Mouse (Mus musculus) myocyte (in vitro differentiated cells): ENCODE results near the gene Dnah7a. TPM values are rescaled to one million over a fixed set of nuclear protein-coding genes. Genes with fewer than 3 reads are reported as not detected.
"Not testable (repeated sequence)": the region's sequence is repeated elsewhere in the genome, so short reads cannot be mapped to it uniquely, and the experiment has no call there.

ENCODE experiments used
- H3K27me3 ChIP-seq: one replicate; pipeline ENCODE4 v1.6.1; 2011; ENCODE audit not compliant: control insufficient read depth, insufficient read depth, insufficient read length
- H3K36me3 ChIP-seq: one replicate; pipeline ENCODE4 v1.6.1; 2011; ENCODE audit not compliant: control insufficient read depth, insufficient read depth
- H3K4me2 ChIP-seq: one replicate; pipeline ENCODE4 v1.6.1; 2011; ENCODE audit warnings: low read depth, control low read depth
- H3K4me3 ChIP-seq: one replicate; pipeline ENCODE4 v1.5.1; 2011; ENCODE audit warnings: mild to moderate bottlenecking, control low read depth, moderate library complexity
- H3K79me2 ChIP-seq: one replicate; pipeline ENCODE4 v1.6.1; 2011; ENCODE audit not compliant: control insufficient read depth, insufficient read depth
- H3ac ChIP-seq: one replicate; pipeline ENCODE4 v1.6.1; 2011; ENCODE audit not compliant: control insufficient read depth, insufficient read length
- CEBPB ChIP-seq: IDR thresholded peaks from 2 replicates; pipeline ENCODE4 v1.6.1; 2011; ENCODE audit warnings: mild to moderate bottlenecking, moderate library complexity; ENCODE audit not compliant: poor library complexity, insufficient read depth, severe bottlenecking
- E2F4 ChIP-seq: IDR thresholded peaks from one replicate; pipeline ENCODE4 v1.6.1; 2011; ENCODE audit warnings: mild to moderate bottlenecking, control low read depth, moderate library complexity; ENCODE audit not compliant: insufficient read depth
- MAX ChIP-seq: IDR thresholded peaks from one replicate; pipeline ENCODE4 v1.6.1; 2011; ENCODE audit warnings: low read depth, mild to moderate bottlenecking, control low read depth
- MYOD1 ChIP-seq, 3 experiments: IDR thresholded peaks; one replicate each; pipeline ENCODE4 v1.6.1; 2011; ENCODE audit warnings: control low read depth in 2 of 3, low read depth in 2 of 3, mild to moderate bottlenecking in 2 of 3, moderate library complexity in 1 of 3; ENCODE audit not compliant: insufficient read length in 2 of 3, control insufficient read depth in 1 of 3
- MYOG ChIP-seq, 3 experiments: IDR thresholded peaks; one replicate each; pipeline ENCODE4 v1.6.1; 2011; ENCODE audit warnings: control low read depth in 2 of 3, low read depth in 2 of 3, mild to moderate bottlenecking in 2 of 3; ENCODE audit not compliant: insufficient read length in 2 of 3, control insufficient read depth in 1 of 3, insufficient read depth in 1 of 3
- POLR2A ChIP-seq: IDR thresholded peaks from one replicate; pipeline ENCODE4 v1.6.1; 2011; ENCODE audit warnings: low read depth, mild to moderate bottlenecking, control low read depth, moderate library complexity; ENCODE audit not compliant: insufficient read length
- POLR2AphosphoS2 ChIP-seq: IDR thresholded peaks from one replicate; pipeline ENCODE4 v1.6.1; 2011; ENCODE audit warnings: low read depth, control low read depth; ENCODE audit not compliant: insufficient read length
- REST ChIP-seq: IDR thresholded peaks from one replicate; pipeline ENCODE4 v1.6.1; 2011; ENCODE audit warnings: mild to moderate bottlenecking, control low read depth, moderate library complexity; ENCODE audit not compliant: insufficient read depth, insufficient read length
- SRF ChIP-seq: IDR thresholded peaks from one replicate; pipeline ENCODE4 v1.6.1; 2011; ENCODE audit warnings: low read depth; ENCODE audit not compliant: control insufficient read depth, insufficient read length
- TCF12 ChIP-seq: IDR thresholded peaks from one replicate; pipeline ENCODE4 v1.6.1; 2011; ENCODE audit warnings: mild to moderate bottlenecking, control low read depth; ENCODE audit not compliant: poor library complexity, insufficient read depth, severe bottlenecking
- TCF3 ChIP-seq: IDR thresholded peaks from one replicate; pipeline ENCODE4 v1.6.1; 2011; ENCODE audit warnings: low read depth, control low read depth; ENCODE audit not compliant: insufficient read length
- USF1 ChIP-seq: IDR thresholded peaks from one replicate; pipeline ENCODE4 v1.6.1; 2011; ENCODE audit warnings: low read depth, mild to moderate bottlenecking, control low read depth, moderate library complexity
- polyA plus RNA-seq: library from polyadenylated mRNA; unstranded; fragments of >200 nt; fragmentation: generic; extraction: Trizol; gene quantifications from one replicate; pipeline ENCODE4 v1.2.1, GENCODE M21; 2012; ENCODE audit warnings: missing spikeins

Gene Dnah7a
- polyA plus RNA-seq, 1 experiment = not detected

DNA sequence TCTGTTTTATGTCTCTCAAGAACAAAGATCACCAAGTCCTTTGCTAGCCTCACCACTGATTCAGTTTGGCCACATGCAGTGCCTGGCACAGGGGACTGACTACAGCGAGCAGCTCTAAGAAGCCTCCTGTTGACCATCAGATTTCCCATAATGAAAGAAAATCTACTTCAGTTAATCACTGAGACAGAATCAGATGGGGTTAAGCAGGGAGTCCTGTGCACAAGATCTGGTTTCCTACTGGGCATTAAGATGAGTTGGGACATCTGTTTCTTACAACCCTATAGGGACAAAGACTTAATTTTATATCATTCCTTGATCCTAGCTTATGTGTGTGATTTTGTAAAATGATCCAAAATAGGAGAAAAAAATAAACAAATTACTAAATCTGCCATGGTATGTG, 171.8 kb downstream of the Dnah7a start:
- H3K27me3 ChIP-seq, H3K4me2 ChIP-seq, H3K4me3 ChIP-seq, H3ac ChIP-seq, H3K36me3 ChIP-seq, H3K79me2 ChIP-seq: not testable (repeated sequence)

DNA sequence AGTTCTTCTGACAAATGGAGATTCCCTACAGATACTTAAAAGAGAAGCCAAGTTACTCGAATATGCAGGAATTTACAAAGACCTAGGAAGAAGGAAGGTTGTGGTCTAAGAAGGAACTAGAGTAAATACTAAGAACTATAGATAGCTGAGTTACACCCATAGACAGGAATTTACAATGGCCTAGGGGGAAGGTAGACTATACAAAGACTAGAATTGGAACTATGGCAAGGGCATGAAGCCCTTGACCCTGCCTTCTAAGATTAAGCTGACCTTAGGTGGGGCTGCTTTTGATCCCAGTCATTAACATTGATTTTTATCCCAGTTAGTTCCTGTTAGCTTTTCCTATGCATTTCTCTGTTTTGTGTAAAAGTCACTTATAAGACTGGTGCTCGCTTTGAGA, 180.6 kb downstream of the Dnah7a start:
- not testable (repeated sequence) for H3K4me2 ChIP-seq, H3K27me3 ChIP-seq, H3K4me3 ChIP-seq, H3ac ChIP-seq, H3K36me3 ChIP-seq, H3K79me2 ChIP-seq

DNA sequence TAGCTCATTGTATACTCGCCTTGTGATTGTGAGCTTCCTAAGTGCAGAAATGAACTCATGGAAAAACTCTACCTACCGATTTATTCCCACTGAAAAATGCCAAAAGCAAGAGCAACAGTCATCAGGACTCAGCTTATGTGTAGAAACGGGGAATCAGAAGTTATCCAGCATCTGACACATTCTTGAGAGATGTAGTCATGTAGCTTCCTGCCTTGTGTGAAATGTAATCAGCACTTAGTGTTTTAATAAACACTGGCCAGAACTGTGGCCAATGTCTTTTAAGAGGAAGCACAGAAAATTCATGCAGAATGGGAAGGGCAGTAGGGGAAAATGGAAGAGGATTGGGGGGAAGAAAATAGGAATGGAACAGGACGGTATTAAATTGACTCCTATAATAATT, 232.9 kb downstream of the Dnah7a start:
- H3K4me2 ChIP-seq = no peak overlapping the region
- no peak overlapping the region for H3ac ChIP-seq
- H3K4me3 ChIP-seq = no peak overlapping the region
- no peaks in the 10 kb centered on the region for H3K36me3 ChIP-seq
- no peak for TF ChIP-seq TCF3
- TF ChIP-seq MYOD1 (IDR thresholded peaks at IDR 0.05; ENCODE audit: control insufficient read depth in 1 of 3, insufficient read length in 2 of 3, low read depth in 2 of 3) = no peak
- TF ChIP-seq USF1 = no peak
- no peak for TF ChIP-seq POLR2A
- no peak for TF ChIP-seq POLR2AphosphoS2
- no peak for TF ChIP-seq REST
- no peak for TF ChIP-seq MYOG (IDR thresholded peaks at IDR 0.05; ENCODE audit: control insufficient read depth in 1 of 3, insufficient read depth in 1 of 3, insufficient read length in 2 of 3, low read depth in 2 of 3)
- TF ChIP-seq SRF = no peak
- no peak for TF ChIP-seq E2F4
- TF ChIP-seq CEBPB = no peak
- no peak for TF ChIP-seq MAX
- no peak for TF ChIP-seq TCF12
- H3K79me2 ChIP-seq = no peaks in the 10 kb centered on the region
- H3K27me3 ChIP-seq = no peaks in the 10 kb centered on the region

DNA sequence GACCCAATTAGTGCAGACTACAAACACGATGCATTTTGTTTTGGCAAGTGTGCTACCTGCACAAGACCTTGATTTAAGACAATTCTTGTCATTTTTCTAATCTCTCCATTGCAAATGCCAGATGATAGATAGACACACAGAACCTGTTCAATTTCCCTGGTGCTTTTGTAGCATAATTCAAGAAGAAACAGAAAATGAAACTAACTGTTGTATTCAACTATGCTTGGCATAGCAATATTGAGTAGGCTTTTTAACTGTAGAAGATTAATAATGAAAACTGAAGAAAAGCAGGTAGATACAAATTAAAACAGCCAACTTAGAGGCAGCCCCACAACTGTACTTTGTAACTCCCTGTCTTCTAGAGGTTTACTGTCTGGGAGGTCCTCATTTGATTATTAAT, 234.5 kb downstream of the Dnah7a start:
- H3K4me2 ChIP-seq, H3K27me3 ChIP-seq, H3ac ChIP-seq, H3K4me3 ChIP-seq, H3K36me3 ChIP-seq, H3K79me2 ChIP-seq: not testable (repeated sequence)

DNA sequence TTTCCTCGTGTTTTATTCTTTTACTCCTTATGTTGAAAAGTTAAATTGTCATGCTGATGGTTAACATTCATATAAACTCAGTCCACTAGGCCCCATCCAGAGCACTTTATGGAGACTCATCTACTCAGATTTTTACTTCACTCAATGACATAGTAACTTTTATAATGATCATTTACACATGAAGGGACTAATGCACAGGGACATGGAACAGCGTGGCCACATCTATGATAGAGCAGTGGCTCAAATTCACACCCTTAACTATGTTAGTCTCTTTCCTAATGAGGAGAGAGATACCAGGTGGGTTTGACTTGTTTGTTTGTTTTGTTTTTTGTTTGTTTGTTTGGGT, 239.3 kb downstream of the Dnah7a start:
- no peaks in the 10 kb centered on the region for H3K79me2 ChIP-seq
- H3K4me3 ChIP-seq = no peak overlapping the region
- H3ac ChIP-seq = no peak overlapping the region
- H3K36me3 ChIP-seq = no peaks in the 10 kb centered on the region
- H3K27me3 ChIP-seq = no peaks in the 10 kb centered on the region
- no peak overlapping the region for H3K4me2 ChIP-seq
- no peak for TF ChIP-seq TCF12
- TF ChIP-seq MYOG (IDR thresholded peaks at IDR 0.05; ENCODE audit: control insufficient read depth in 1 of 3, insufficient read depth in 1 of 3, insufficient read length in 2 of 3, low read depth in 2 of 3) = no peak
- no peak for TF ChIP-seq POLR2A
- no peak for TF ChIP-seq TCF3
- TF ChIP-seq REST = no peak
- no peak for TF ChIP-seq CEBPB
- no peak for TF ChIP-seq USF1
- no peak for TF ChIP-seq POLR2AphosphoS2
- TF ChIP-seq SRF = no peak
- TF ChIP-seq E2F4 = no peak
- TF ChIP-seq MAX = no peak
- TF ChIP-seq MYOD1 (IDR thresholded peaks at IDR 0.05; ENCODE audit: control insufficient read depth in 1 of 3, insufficient read length in 2 of 3, low read depth in 2 of 3) = no peak

DNA sequence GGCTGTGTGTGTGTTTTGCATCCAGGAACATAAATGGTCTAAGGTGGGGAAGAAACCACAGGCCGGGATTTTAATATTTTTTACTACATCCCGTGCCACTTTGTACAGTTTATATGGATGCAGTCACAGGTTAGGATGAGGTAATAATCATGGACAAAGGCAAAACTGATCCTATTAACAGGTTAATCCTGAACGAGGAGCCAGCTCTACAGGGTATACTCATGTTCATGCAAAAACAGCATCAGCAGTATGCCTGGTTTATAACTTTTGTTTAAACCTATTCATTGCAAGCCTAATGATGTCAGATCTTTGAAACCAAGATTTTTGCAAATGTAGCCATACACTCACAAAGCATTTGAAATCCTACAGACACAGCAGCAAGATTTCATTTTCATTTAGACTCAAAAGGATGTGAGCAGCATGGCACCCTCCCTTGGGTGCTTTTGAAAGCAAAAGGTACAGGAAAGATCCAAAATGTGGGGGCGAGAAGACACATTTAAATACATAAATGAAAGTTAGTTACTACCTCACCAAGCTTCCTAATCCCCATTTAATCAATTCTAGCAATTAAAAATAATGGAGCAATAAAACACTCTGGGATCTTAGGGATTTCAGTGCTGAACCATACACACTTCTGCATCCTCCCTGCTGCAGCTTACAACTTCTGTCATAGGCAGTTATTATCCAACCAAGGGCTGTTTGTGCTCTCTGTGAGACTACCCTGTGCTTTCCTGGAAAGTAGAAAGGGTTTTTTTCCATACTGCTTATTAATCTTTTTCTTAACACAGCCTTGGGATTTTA, 239.9 kb downstream of the Dnah7a start:
- H3K4me3 ChIP-seq, H3K79me2 ChIP-seq, H3K27me3 ChIP-seq, H3ac ChIP-seq, H3K36me3 ChIP-seq, H3K4me2 ChIP-seq: not testable (repeated sequence)

DNA sequence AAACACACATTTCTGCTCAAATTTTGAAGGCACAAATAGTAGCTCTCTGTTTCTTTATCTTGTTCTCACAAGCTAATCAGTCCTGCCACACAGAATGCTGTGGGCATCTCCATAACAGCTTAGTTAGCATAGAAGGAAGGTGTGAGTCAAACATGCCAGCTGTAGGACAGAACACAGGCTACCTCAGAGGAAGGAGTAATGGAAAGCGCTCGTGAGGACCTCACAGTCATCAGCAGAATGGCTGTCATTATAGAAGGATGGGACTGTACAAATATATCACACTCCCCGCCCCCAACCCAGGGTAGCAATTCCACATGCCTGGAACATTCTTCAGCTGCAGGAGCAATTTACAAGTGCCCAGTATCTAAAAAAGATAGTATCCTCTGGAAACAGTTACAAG, 267.4 kb downstream of the Dnah7a start:
- H3K27me3 ChIP-seq, H3K36me3 ChIP-seq, H3ac ChIP-seq, H3K4me2 ChIP-seq, H3K79me2 ChIP-seq, H3K4me3 ChIP-seq: not testable (repeated sequence)

DNA sequence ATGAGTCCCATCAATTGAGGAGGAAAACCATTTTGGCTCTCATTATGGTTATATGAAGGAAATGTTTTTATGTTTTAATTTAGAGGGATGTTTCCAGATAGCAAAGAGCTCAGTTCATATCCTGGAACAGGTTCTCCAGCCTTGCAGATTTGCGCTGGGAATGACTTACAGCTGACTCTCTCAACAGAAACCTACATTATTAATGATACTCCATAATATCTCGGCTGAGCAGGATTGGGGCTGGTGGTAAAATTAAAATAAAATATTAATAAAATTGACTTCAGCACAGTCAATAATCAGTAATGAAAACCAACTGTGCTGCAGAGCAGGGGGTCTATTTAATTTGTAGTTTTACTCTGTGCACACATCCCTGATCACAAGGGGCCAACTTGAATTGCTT, 274.2 kb downstream of the Dnah7a start:
- not testable (repeated sequence) for H3K4me2 ChIP-seq, H3ac ChIP-seq, H3K79me2 ChIP-seq, H3K4me3 ChIP-seq, H3K27me3 ChIP-seq, H3K36me3 ChIP-seq
